Mouse (Mus musculus): ENCODE results near the gene Arl10. TPM values are rescaled to one million over a fixed set of nuclear protein-coding genes. Genes with fewer than 3 reads are reported as not detected.

The Arl10 gene
- polyA plus RNA-seq, 1 experiment = 10.3 TPM

DNA sequence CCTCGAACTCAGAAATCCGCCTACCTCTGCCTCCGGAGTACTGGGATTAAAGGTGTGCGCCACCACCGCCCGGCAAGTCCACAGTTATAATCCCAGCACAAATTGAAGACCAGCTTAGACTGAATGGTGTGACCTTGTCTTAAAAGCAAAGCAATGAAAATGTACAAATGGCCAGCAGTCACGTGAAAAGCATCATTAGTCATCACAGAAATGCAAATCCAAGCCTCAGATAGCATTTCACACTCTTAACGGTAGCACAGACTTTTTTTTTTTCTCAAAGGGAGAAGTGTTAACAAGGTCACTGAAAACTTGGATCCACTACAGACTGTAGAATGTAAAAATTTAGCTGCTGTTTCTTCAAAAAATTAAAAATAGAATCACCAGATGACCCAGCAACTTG is 41.5 kb downstream of the Arl10 start:
- TF ChIP-seq POLR2A (IDR thresholded peaks at IDR 0.05; ENCODE audit: insufficient read depth, low read length) (no peak), EP300 (IDR thresholded peaks at IDR 0.05; ENCODE audit: insufficient read depth, low read depth, low read length) (no peak), CTCF (IDR thresholded peaks at IDR 0.05; ENCODE audit: low read depth, low read length) (no peak)
- H3K4me3 ChIP-seq (ENCODE audit: low read depth, low read length) = no peak overlapping the region
- H3K36me3 ChIP-seq (ENCODE audit: control insufficient read depth, insufficient read depth, low read length, poor library complexity, severe bottlenecking) = no peaks in the 10 kb centered on the region

DNA sequence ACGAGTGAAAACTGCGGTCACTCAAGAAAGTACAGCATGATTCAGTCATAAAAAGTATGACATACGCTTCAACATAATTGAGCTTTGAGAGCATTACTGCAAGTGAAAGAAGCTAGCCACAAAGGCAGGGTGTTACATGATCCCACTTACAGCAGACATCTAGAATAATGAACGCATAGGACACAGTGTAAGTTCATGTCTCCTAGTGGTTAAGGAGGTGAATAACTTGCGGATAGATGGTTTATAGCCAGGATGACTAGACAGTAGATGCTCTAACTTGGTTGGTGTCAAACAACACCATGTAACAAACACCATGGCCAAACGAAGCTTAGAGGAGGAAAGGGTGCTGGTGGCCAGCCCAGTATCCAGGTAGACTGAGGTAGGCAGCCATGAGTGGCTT is 42.2 kb downstream of the Arl10 start:
- no peak for TF ChIP-seq CTCF (IDR thresholded peaks at IDR 0.05; ENCODE audit: low read depth, low read length)
- no peak for TF ChIP-seq POLR2A (IDR thresholded peaks at IDR 0.05; ENCODE audit: insufficient read depth, low read length)
- TF ChIP-seq EP300 (IDR thresholded peaks at IDR 0.05; ENCODE audit: insufficient read depth, low read depth, low read length) = no peak

More for the DNA sequence above, 41.5 kb downstream of the Arl10 start:
- Histone ChIP-seq H3K27me3 (ENCODE audit: control insufficient read depth, insufficient read depth, low read length, poor library complexity, severe bottlenecking) (no peaks in the 10 kb centered on the region), H3K9ac (ENCODE audit: low read depth, poor library complexity, severe bottlenecking) (no peak overlapping the region), H3K9me3 (replicated peaks; ENCODE audit: control insufficient read depth, insufficient read depth, low read length, poor library complexity, severe bottlenecking) (no peaks in the 10 kb centered on the region), H3K4me1 (ENCODE audit: control insufficient read depth, insufficient read depth, low read length) (peaks cover 1% of the 10 kb centered on the region), H3K27ac (ENCODE audit: insufficient read depth, low read length) (no peak overlapping the region)

DNA sequence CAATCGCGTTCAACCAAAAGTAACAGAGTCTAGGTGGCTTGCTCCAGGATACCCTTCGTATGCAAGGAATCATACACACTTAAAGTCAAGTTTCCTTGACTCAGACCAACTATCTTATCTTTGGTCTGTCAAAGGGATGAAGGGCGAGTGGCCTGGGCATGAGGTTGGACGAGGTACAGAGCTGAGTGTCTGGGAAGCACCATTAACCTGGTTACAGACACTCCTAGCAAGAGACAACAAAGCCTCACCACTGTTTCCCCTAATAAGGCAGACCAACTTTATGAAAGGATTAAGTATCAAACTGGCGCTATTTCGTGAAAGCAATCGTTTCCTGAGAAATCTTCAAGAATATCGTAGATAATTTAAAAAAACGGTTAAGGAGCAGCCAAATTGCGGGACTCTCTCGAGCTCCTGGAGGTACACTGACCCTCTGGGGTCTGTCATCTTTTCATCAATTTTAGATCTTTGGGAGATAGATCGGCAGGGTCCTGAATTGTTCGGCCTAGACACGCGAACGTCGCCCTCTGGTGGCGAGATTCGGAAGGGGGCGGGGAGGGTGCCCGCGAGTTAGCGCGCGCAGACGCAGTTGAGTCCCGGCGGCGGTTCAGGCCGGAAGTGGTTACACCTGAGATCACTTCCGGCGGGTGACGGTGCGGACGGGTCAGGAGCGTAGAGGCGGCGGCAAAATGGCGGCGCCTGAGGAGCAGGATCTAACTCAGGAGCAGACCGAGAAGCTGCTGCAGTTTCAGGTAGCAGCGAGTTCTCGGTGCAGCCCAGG is 46.5 kb downstream of the Arl10 start, which contains the start of gene Faf2:
Gene Faf2, plus strand, starts transcription at position 630 of the 778 bp plus-strand sequence.
- peak within 1 kb of the TSS; percentile 37 for H3K27ac ChIP-seq (ENCODE audit: insufficient read depth, low read length)
- no peaks in the 10 kb centered on the region for H3K27me3 ChIP-seq (ENCODE audit: control insufficient read depth, insufficient read depth, low read length, poor library complexity, severe bottlenecking)
- TF ChIP-seq EP300 (IDR thresholded peaks at IDR 0.05; ENCODE audit: insufficient read depth, low read depth, low read length) = 0 out of 2 replicates have a peak, but pooled peaks have one; percentile 11
- TF ChIP-seq POLR2A (IDR thresholded peaks at IDR 0.05; ENCODE audit: insufficient read depth, low read length) = peak; percentile 75
- TF ChIP-seq CTCF (IDR thresholded peaks at IDR 0.05; ENCODE audit: low read depth, low read length) = peak; percentile 88
- peak within 1 kb of the TSS; percentile 92 for H3K9ac ChIP-seq (ENCODE audit: low read depth, poor library complexity, severe bottlenecking)
- peak within 1 kb of the TSS; percentile 96 for H3K4me3 ChIP-seq (ENCODE audit: low read depth, low read length)
- peaks cover 1% of the 10 kb centered on the region for H3K4me1 ChIP-seq (ENCODE audit: control insufficient read depth, insufficient read depth, low read length)
- H3K9me3 ChIP-seq (replicated peaks; ENCODE audit: control insufficient read depth, insufficient read depth, low read length, poor library complexity, severe bottlenecking) = no peaks in the 10 kb centered on the region
- no peaks in the 10 kb centered on the region for H3K36me3 ChIP-seq (ENCODE audit: control insufficient read depth, insufficient read depth, low read length, poor library complexity, severe bottlenecking)

More for the DNA sequence above, 42.2 kb downstream of the Arl10 start:
- Histone ChIP-seq H3K4me1 (ENCODE audit: control insufficient read depth, insufficient read depth, low read length) (peaks cover 1% of the 10 kb centered on the region), H3K4me3 (ENCODE audit: low read depth, low read length) (no peak overlapping the region), H3K9me3 (replicated peaks; ENCODE audit: control insufficient read depth, insufficient read depth, low read length, poor library complexity, severe bottlenecking) (no peaks in the 10 kb centered on the region), H3K27me3 (ENCODE audit: control insufficient read depth, insufficient read depth, low read length, poor library complexity, severe bottlenecking) (no peaks in the 10 kb centered on the region), H3K9ac (ENCODE audit: low read depth, poor library complexity, severe bottlenecking) (no peak overlapping the region), H3K27ac (ENCODE audit: insufficient read depth, low read length) (0 out of 2 replicates have a peak overlapping the region, but pooled peaks have one; percentile 52), H3K36me3 (ENCODE audit: control insufficient read depth, insufficient read depth, low read length, poor library complexity, severe bottlenecking) (no peaks in the 10 kb centered on the region)

GRCm38 (mm10) chr13:54621960-54622521 is 47.2 kb downstream of the Arl10 start:
- Histone ChIP-seq H3K9ac (ENCODE audit: low read depth, poor library complexity, severe bottlenecking) (peak overlapping the region; percentile 92), H3K4me3 (ENCODE audit: low read depth, low read length) (peak overlapping the region; percentile 96), H3K27me3 (ENCODE audit: control insufficient read depth, insufficient read depth, low read length, poor library complexity, severe bottlenecking) (no peaks in the 10 kb centered on the region), H3K4me1 (ENCODE audit: control insufficient read depth, insufficient read depth, low read length) (peaks cover 1% of the 10 kb centered on the region), H3K9me3 (replicated peaks; ENCODE audit: control insufficient read depth, insufficient read depth, low read length, poor library complexity, severe bottlenecking) (no peaks in the 10 kb centered on the region), H3K36me3 (ENCODE audit: control insufficient read depth, insufficient read depth, low read length, poor library complexity, severe bottlenecking) (no peaks in the 10 kb centered on the region; the same call in 1 of the 2 replicates), H3K27ac (ENCODE audit: insufficient read depth, low read length) (peak overlapping the region; percentile 37)
- no peak for TF ChIP-seq EP300 (IDR thresholded peaks at IDR 0.05; ENCODE audit: insufficient read depth, low read depth, low read length)
- no peak for TF ChIP-seq CTCF (IDR thresholded peaks at IDR 0.05; ENCODE audit: low read depth, low read length)
- TF ChIP-seq POLR2A (IDR thresholded peaks at IDR 0.05; ENCODE audit: insufficient read depth, low read length) = no peak

DNA sequence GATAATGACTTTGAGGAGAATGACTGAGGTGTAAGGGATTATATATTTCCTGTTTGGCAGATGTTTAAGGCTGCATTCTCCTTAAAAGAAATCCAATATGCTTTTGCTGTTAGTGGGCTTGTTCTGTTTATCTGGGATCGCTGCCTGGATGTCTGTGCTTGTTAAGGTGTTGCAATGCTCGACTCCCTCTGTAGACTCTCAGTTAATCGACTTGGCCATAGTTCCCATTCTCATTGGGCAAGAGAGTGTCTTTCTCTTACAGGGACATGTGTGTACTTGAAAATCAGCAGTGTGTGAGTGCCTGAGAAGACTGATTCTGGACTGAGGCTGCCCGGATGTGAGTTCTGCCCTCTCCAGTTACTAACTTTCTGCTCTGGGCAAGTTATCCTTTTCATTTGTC is 54.3 kb downstream of the Arl10 start:
- Histone ChIP-seq H3K4me1 (ENCODE audit: control insufficient read depth, insufficient read depth, low read length) (no peaks in the 10 kb centered on the region), H3K27ac (ENCODE audit: insufficient read depth, low read length) (0 out of 2 replicates have a peak overlapping the region, but pooled peaks have one; percentile 44), H3K36me3 (ENCODE audit: control insufficient read depth, insufficient read depth, low read length, poor library complexity, severe bottlenecking) (peaks cover 14% of the 10 kb centered on the region), H3K9ac (ENCODE audit: low read depth, poor library complexity, severe bottlenecking) (no peak overlapping the region), H3K9me3 (replicated peaks; ENCODE audit: control insufficient read depth, insufficient read depth, low read length, poor library complexity, severe bottlenecking) (no peaks in the 10 kb centered on the region), H3K4me3 (ENCODE audit: low read depth, low read length) (no peak overlapping the region), H3K27me3 (ENCODE audit: control insufficient read depth, insufficient read depth, low read length, poor library complexity, severe bottlenecking) (no peaks in the 10 kb centered on the region)
- TF ChIP-seq EP300 (IDR thresholded peaks at IDR 0.05; ENCODE audit: insufficient read depth, low read depth, low read length) = no peak
- TF ChIP-seq CTCF (IDR thresholded peaks at IDR 0.05; ENCODE audit: low read depth, low read length) = no peak
- no peak for TF ChIP-seq POLR2A (IDR thresholded peaks at IDR 0.05; ENCODE audit: insufficient read depth, low read length)

Other genes starting within 250 kb of the Arl10 start
- 1.9 and 2.0 TPM in 2 replicates for gene Cplx2, start 203.7 kb upstream of the Arl10 start, polyA plus RNA-seq (2011; ENCODE audit: insufficient read depth, insufficient read length, low read depth, missing spikeins)
- 38.7 and 41.5 TPM in 2 replicates for gene Thoc3, start 106.2 kb upstream of the Arl10 start, polyA plus RNA-seq (2011; ENCODE audit: insufficient read depth, insufficient read length, low read depth, missing spikeins)
- 19.1 and 22.8 TPM in 2 replicates for gene Simc1, start 71.2 kb upstream of the Arl10 start, polyA plus RNA-seq (2011; ENCODE audit: insufficient read depth, insufficient read length, low read depth, missing spikeins)
- gene 4833439L19Rik, start 9.6 kb upstream of the Arl10 start, polyA plus RNA-seq (2011; ENCODE audit: insufficient read depth, insufficient read length, low read depth, missing spikeins) = 110 and 111 TPM in 2 replicates
- 61.8 and 65.5 TPM in 2 replicates for gene Nop16, start 15.1 kb downstream of the Arl10 start, polyA plus RNA-seq (2011; ENCODE audit: insufficient read depth, insufficient read length, low read depth, missing spikeins)
- gene Higd2a, start 15.2 kb downstream of the Arl10 start, polyA plus RNA-seq (2011; ENCODE audit: insufficient read depth, insufficient read length, low read depth, missing spikeins) = 104 and 116 TPM in 2 replicates
- gene Cltb, start 36.3 kb downstream of the Arl10 start, polyA plus RNA-seq (2011; ENCODE audit: insufficient read depth, insufficient read length, low read depth, missing spikeins) = 27.5 and 30.2 TPM in 2 replicates
- 69.3 and 70.5 TPM in 2 replicates for gene Faf2, start 46.8 kb downstream of the Arl10 start, polyA plus RNA-seq (2011; ENCODE audit: insufficient read depth, insufficient read length, low read depth, missing spikeins)
- 153 and 171 TPM in 2 replicates for gene Rnf44, start 118.9 kb downstream of the Arl10 start, polyA plus RNA-seq (2011; ENCODE audit: insufficient read depth, insufficient read length, low read depth, missing spikeins)
- not detected in 2 replicates for gene Cdhr2, start 126.4 kb downstream of the Arl10 start, polyA plus RNA-seq (2011; ENCODE audit: insufficient read depth, insufficient read length, low read depth, missing spikeins)
- not detected in 2 replicates for gene Gprin1, start 174.9 kb downstream of the Arl10 start, polyA plus RNA-seq (2011; ENCODE audit: insufficient read depth, insufficient read length, low read depth, missing spikeins)
- 2.7 and 2.8 TPM in 2 replicates for gene Sncb, start 191.6 kb downstream of the Arl10 start, polyA plus RNA-seq (2011; ENCODE audit: insufficient read depth, insufficient read length, low read depth, missing spikeins)
- not detected in 2 replicates for gene Eif4e1b, start 209.0 kb downstream of the Arl10 start, polyA plus RNA-seq (2011; ENCODE audit: insufficient read depth, insufficient read length, low read depth, missing spikeins)
- gene Tspan17, start 214.4 kb downstream of the Arl10 start, polyA plus RNA-seq (2011; ENCODE audit: insufficient read depth, insufficient read length, low read depth, missing spikeins) = 7.0 and 12.3 TPM in 2 replicates

Data from ES-Bruce4 (cell line).